Mouse (Mus musculus): ENCODE measurements around the gene Slc25a22.

- TF ChIP-seq GATA1 (IDR thresholded peaks at IDR 0.05; ENCODE audit: borderline replicate concordance, low read length) (no peak), FLI1 (IDR thresholded peaks at IDR 0.05; ENCODE audit: low read length) (no peak)
Observed at GRCm38 (mm10) chr7:141487141-141487540, 49.4 kb upstream of the Slc25a22 start.

Data from megakaryocyte, embryonic 14.5 days (primary cell).